Mouse (Mus musculus) lung, adult 2 months (tissue): ENCODE data around the gene Chd2.

ENCODE experiments used
- CTCF ChIP-seq: fragments of 200-500 bp; IDR thresholded peaks from 2 replicates; pipeline ENCODE4 v1.5.1; 2011; ENCODE audit warnings: mild to moderate bottlenecking, low read length, control low read depth; ENCODE audit not compliant: insufficient read depth
- POLR2A ChIP-seq: fragments of 200-500 bp; IDR thresholded peaks from 2 replicates; pipeline ENCODE4 v1.6.1; 2011; ENCODE audit warnings: low read depth, mild to moderate bottlenecking, control low read depth, low read length, borderline replicate concordance; ENCODE audit errors: extremely low read depth

GRCm38 (mm10) chr7:73552054-73552750 is 10.6 kb upstream of the Chd2 start:
- no peak for TF ChIP-seq CTCF
- no peak for TF ChIP-seq POLR2A
